Mouse (Mus musculus): ENCODE measurements at regions not wholly inside any gene's neighbourhood (a gene's known extent, or its start where the extent isn't known, plus 50 kb on each side); places are given as distances from the start of the nearest gene placed in this dataset.

DNA sequence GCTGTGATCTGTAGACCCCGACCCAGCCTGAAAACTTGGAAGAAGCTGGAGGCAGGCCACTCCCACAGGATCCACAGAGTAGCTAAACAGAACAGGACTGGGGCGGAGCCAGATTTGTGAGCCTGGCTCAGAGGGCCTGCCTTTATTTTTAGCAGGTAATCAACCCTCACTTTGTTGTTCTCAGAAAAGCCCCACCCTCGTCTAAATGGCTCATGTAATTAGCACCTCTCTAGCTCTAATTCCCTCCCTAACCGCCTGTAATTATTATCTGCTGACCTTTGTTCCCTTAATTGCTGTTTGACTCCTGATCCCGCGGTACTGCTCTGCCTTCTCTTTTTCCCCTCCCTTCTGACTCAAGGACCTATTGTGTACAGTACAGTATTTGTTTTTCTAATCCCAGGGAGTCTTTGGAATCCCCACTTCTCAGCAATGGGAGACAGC is 95.6 kb upstream of the Bdnf start:
- peak; percentile 51 for DNase-seq (ENCODE audit: low spot score)

DNA sequence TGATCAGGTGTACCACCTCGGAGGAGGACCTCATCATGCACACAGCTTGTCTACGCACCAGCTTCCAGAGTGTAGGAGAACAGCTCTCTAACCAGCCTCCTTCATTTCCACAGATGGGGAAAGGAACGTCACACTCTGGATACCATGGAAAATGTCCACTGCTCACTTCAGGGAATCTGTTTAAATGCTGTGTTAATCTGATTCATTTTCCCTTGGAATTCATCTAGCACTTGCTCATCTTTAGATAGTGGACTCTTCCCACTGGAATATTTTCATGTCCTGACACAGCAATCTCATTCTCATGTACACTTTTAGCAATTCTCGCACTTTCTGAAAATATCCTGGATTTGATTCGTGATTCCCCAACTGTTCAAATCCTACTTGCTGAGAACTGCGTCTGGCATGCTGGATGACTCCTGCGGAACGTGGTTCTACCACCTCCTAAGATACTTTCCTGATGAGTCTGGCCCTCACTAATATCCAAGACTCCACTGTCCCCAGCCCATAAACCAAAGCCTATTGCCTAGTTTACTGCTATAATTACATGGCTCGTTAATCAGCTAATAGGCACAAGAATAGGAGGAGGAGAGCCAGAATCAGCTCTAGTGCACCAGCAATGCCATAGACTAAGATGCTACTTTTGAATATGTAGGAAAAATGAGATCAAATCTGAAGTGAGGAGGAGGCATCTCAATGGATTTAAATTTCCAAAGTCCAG is 56.0 kb upstream of the Bdnf start:
- no peak for DNase-seq (ENCODE audit: low spot score)

DNA sequence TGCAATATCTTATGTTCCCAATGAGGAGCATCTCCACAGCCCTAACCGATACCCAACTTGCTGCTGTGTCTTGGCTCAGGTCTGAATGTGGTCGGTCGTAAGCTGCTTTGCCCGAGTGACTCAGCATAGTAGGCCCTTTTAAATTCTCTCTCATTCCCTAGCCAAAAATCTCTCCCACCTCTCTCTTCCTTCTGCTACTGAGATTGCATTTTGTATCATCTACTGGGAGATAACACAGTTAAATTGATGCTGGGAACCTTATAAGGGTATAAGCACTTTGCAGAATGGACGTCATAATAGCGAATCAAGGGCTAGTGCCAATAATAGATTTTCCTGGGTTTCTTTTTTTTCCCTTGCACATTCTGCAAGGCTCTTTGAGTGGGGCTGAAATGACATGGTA is 54.8 kb upstream of the Bdnf start:
- no peak for DNase-seq (ENCODE audit: low spot score)

DNA sequence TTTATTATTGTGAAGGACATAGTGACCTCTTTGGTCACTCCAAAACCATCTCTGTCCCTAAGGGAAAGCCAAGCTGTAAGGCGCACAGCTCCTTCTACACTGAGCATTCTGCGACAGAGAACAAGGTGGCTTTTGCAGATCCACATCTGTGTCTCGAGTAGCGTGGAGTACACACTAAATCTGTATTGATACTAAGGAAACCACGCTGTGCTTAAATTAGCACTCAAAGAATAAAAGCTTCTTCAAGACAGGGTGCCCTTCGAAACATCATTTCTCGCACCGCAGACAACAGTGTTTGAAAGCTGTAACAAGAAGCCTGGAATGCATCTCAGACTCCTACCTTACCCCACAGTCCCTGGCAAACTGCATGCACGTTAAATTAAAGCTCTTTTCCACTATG is 52.9 kb upstream of the Bdnf start:
- no peak for DNase-seq (ENCODE audit: low spot score)
